Mouse (Mus musculus): Measurements from ENCODE around the gene Hist1h3i.
"Not testable (repeated sequence)": the region's sequence is repeated elsewhere in the genome, so short reads cannot be mapped to it uniquely, and the experiment has no call there.

Hist1h3i gene

DNA sequence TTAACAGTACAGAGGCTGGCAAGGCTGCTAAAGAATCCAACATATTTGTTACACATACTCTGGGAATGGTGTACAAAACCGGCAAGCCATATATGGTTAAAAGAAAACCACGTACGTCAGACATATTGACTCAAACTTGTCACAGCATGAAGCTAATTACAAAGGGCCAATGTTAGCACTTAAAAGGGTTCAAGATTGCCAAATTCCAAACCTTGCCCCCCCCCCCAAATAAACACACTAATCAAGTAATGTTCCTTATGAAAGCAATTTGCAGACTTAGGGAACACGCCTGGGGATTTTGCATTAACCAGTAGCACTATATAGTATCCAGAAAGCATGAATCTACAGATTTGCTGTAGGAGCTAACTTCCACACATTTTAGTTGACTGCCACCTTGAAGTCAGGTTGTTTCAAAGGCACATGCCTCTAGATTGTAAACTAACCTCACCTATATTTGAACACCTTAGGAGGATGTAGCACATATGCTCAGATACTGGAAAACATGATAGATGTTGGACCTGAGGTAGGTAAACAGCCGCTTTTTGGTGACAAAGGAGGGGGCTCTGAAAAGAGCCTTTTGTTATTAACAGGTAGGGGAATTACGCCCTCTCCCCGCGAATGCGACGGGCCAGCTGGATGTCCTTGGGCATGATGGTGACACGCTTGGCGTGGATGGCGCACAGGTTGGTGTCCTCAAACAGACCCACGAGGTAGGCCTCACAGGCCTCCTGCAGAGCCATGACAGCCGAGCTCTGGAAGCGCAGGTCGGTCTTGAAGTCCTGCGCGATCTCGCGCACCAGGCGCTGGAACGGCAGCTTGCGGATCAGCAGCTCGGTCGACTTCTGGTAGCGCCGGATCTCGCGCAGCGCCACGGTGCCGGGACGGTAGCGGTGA, 562 bp downstream of the Hist1h3i start:
- not testable (repeated sequence) for DNase-seq

- no peak for DNase-seq
Measured at GRCm38 (mm10) chr13:21781639-21782038, 1.5 kb downstream of the Hist1h3i start.

DNA sequence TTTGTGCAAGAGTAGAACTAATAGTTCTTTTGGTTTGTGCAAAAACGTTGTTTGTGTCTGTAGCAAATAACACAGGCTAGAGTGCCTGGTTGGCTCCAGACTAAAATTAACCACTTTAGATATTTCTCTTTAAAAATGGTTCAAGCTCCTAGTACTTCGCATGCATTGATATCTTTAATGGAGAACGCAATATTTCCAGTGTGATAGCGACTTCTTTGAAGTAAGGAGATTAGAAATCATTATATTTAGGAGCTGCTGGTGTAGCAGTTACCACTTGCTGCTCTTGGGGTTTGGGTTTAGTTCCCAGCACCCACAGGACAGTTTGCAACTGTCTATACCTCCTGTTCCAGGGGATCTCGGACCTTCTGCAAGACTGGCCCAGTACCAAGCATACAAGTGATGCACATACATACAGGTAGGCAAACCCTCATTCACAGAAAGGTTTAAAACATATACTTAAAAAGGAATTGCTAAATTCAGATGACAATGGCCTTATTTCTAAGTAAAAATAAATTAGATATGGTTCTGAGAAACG, 2.1 kb downstream of the Hist1h3i start:
- no peak for DNase-seq

- peak; percentile 75 for DNase-seq
Measured at GRCm38 (mm10) chr13:21779767-21780731, 3.1 kb downstream of the Hist1h3i start, which contains the start of gene Hist1h1b. TSS of gene Hist1h1b (minus strand) at chr13:21780625.

- peak; percentile 68 for DNase-seq
Measured at GRCm38 (mm10) chr13:21778814-21779766, 4.1 kb downstream of the Hist1h3i start.

DNA sequence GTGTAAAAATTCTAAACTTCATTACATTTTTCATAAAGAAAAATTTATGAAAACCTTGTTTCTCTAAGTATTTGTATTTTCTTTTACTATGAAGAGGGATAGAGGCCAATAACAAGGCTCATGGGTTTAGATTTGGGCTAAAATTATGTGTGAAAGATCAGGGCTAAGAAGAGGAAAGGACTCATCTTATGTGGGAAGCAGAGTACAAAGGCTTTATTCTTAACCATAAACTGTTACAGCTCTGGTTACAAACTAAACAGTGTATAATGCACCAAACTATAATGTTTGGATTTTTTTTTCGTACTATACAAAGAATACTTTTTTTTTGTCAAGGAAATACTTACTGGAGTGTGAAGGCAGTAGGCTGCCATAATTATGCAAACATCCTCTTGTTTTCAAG, 27.5 kb downstream of the Hist1h3i start:
- DNase-seq: no peak

DNA sequence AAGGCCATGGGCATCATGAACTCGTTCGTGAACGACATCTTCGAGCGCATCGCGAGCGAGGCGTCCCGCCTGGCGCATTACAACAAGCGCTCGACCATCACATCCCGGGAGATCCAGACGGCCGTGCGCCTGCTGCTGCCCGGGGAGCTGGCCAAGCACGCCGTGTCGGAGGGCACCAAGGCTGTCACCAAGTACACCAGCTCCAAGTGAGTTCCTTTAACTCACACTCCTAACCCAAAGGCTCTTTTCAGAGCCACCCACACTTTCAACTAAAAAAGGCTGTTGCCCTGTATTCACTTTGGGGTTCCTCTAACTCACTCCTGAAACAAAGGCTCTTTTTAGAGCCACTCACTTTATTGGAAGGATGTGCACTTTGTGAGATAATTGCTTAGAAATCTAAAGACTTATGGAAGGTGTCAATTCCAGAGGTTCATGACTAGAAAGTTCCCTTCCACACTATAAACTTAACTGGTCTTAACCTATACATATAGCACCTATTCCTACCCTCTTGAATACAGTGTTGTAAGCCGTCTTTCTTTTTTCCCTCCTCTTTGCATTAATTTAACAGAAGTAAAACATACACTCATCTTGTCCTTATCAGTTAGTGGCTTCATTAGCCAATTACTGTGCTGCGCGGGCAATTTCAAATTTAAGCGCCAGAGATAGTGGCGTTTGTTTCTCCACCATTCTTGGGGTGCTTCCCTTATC, 28.7 kb downstream of the Hist1h3i start:
- not testable (repeated sequence) for DNase-seq

DNA sequence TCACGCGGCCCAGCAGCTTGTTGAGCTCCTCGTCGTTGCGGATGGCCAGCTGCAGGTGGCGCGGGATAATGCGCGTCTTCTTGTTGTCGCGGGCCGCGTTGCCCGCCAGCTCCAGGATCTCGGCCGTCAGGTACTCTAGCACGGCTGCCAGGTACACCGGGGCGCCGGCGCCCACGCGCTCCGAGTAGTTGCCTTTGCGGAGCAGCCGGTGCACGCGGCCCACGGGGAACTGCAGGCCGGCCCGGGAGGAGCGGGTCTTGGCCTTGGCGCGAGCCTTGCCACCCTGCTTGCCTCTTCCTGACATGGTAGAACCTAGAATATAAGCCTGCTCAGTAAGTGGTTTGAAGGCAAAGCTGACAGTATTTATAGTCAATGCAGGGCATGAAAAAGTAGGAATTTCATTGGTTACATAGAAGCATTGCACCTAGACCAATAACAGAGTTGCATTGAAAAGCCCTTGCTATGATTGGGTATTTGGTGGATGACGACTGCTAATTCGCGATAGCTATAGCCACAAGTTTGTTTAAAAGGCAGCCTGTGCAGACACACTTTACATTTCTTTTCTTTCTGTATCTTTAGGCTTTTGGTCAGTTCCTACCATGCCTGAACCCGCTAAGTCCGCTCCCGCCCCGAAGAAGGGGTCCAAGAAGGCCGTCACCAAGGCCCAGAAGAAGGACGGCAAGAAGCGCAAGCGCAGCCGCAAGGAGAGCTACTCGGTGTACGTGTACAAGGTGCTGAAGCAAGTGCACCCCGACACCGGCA, 29.5 kb downstream of the Hist1h3i start, which contains the start of the genes Hist1h2ak and Hist1h2bn:
Hist1h2ak (minus strand) TSS at position 304 of the 762 bp plus-strand sequence.
Hist1h2bn (plus strand) TSS at position 600 of the 762 bp plus-strand sequence.
- DNase-seq: peak; percentile 90

- no peak for DNase-seq
Measured at GRCm38 (mm10) chr13:21753051-21753523, 30.1 kb downstream of the Hist1h3i start.

DNA sequence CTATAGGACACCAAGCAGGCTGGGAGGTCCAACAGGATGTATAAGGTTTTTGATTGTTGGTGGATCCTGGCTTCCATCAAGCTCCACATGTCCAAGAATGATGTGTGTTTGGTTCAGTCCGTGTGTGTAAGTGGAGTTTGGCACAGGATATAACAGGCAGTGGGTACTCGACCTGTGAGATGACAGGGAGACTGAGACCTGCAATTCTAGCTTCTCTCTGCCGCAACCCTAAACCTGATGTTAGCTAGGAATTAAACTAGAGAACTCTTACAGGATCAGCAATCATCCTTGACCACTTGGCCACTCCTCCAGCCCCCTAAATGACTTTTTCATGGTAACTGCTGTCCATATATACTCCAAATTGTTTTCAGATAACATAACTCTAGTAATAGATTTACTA, 30.8 kb downstream of the Hist1h3i start:
- no peak for DNase-seq

GRCm38 (mm10) chr13:21751827-21752226, 31.3 kb downstream of the Hist1h3i start:
- DNase-seq: no peak

DNA sequence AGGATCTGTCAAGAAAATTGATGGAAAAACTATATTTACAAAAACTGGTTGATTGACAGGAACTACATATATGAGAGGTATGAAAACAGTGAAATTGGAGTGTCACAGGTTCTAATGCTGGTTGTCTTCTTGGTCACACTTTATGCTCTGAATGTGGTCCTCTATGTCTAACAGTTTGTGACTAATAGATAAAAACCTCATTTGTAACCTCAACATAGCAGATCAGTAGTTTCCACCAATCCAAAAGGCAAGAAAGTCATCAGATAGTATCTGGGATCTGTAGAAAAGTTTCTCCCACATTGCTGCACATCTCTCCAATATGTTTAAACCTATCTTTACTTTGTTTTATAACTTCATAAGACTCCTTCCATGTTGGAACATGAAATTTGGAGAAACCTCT, 31.8 kb downstream of the Hist1h3i start:
- DNase-seq: no peak

DNA sequence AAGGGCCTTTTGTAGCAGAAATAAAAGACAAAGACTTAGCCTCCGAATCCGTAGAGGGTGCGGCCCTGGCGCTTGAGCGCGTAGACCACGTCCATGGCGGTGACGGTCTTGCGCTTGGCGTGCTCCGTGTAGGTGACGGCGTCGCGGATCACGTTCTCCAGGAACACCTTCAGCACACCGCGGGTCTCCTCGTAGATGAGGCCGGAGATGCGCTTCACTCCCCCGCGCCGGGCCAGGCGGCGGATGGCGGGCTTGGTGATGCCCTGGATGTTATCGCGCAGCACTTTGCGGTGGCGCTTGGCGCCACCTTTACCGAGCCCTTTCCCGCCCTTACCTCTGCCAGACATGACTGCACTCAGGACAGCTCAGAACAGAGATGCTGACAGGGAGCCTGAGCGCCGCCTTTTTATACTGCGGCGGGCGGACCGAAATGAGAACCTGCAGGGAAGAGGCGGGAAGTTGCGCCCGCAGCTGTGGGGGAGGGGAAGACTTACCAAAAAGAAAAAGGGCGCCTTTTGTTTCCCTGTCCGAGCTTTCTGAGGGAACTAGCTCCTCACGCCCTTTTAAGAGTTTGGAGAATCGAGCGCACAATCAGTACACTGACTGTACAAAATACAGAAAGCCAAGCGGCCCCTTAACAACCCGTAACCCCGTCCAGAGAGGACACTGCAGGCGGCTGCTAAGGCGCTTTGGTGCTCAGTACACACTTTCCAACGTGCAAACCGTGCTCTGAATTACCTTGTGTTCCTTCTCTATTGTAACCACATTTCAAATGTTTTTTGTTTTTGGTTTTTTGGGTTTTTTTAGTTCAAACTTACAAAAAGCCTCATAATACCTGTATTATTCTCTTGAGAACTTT, 32.8 kb downstream of the Hist1h3i start, which contains the start of gene Hist1h4k:
Hist1h4k (minus strand) TSS at position 347 of the 859 bp plus-strand sequence.
- DNase-seq: peak; percentile 92

DNA sequence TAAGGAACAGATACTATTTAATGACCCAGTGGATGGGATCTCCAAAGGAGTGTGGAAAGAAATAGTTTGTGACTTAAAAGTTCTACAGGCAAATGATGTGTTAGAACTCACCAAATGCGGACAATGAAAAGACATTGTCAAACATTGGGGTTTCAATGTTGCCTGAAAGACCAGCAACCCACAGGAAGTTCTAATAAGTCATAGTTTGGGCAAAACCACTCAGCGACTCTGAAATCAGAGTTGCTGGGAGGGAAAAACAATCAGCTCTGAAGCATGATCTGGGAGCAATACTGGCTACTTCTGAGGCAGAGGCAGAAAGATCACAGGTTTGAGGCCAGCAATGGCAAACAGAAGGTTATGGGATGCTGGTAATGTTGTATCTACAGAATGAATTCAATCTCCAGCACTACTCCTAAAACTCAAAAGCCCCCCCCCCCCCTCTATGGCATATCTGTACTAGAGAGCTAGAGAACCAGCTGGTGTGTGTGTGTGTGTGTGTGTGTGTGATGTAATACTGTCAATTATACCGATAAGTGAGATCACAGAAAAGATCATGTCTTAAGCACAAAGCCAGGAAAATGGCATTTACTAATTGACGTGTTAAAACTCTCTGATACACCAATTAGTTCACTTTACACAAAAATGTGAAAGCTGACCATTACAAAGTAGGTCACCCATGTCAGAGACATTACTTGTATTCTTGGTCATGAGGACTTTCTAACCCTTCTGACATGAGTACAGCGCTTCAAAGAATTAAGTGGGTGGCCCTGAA, 33.6 kb downstream of the Hist1h3i start:
- DNase-seq: no peak

- no peak for DNase-seq
Measured at GRCm38 (mm10) chr13:21745006-21745405, 38.2 kb downstream of the Hist1h3i start.

DNA sequence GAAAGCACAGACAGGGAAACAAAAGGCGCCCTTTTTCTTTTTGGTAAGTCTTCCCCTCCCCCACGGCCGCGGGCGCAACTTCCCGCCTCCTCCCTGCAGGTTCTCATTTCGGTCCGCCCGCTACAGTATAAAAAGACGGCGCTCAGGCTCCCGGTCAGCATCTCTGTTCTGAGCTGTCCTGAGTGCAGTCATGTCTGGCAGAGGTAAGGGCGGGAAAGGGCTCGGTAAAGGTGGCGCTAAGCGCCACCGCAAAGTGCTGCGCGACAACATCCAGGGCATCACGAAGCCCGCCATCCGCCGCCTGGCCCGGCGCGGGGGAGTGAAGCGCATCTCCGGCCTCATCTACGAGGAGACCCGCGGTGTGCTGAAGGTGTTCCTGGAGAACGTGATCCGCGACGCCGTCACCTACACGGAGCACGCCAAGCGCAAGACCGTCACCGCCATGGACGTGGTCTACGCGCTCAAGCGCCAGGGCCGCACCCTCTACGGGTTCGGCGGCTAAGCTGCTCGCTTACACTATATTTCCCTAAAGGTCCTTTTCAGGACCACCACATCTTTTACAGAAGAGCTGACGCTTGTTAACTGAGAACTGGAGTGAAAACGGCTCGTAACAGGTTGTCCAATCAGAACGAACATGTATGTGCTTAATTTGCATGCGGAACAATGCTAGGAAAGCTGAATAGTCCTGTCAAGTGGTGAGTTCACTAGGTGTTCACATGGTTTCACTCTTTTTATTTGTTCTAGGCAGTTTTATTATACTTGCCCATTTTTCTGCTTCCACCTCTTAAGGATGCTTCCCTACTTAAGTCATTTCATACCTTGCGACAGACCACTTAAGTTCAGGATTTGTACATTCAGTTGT, 48.0 kb downstream of the Hist1h3i start, which contains the start of gene Hist1h4j:
Hist1h4j (plus strand) TSS at position 159 of the 862 bp plus-strand sequence.
- peak; percentile 74 for DNase-seq

All from right cerebral cortex, adult 18-20 months (tissue).